Mouse (Mus musculus) frontal cortex, postnatal 25 days (tissue): ENCODE data around the gene Ssmem1.

Experiments
- DNase-seq, 2 experiments: peaks; one replicate each; pipeline ENCODE4 v3.0.0; 2022; ENCODE audit warnings: low spot score in 2 of 2

Gene Ssmem1

DNA sequence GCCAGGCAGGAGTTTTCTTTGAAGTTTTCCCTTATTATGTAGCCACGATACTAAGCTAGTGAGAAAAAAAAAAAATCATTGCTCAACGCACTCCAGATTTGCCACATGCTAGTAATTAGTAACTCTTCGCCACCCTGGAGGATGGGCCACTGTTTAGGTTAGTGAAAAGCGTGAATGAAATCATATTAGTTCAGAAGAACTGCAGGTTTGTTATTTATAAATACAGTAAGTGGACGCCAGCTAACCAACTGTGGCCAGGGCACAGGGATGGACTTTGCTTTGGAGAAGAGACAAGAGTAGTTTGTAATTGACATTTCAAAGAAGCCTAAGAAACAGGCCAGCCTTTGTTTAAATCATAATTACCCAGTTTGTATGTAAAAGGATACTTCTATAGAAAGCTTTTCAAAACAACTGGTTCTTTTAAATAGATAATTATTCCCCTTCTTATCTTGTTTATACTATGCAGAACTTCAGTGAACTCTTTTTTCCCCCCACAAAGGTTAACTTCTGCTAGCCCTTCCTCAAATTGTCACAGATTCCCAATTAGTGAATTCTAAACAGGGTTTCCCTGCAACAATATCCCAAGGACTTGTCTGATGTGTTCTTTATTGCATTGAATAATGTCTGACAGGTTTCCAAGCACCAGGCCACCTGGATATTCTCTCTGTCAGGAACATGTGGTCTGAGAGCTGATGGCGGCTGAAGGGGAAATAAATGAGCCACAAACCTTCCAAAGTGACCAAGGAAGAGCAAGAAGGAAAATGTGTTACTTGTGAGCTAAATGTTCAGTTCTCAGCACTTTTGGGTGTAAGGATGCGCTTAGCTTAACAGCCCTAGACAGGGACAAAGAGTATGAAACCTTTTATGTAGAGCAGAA, 16.0 kb downstream of the Ssmem1 start:
- no peak for DNase-seq

DNA sequence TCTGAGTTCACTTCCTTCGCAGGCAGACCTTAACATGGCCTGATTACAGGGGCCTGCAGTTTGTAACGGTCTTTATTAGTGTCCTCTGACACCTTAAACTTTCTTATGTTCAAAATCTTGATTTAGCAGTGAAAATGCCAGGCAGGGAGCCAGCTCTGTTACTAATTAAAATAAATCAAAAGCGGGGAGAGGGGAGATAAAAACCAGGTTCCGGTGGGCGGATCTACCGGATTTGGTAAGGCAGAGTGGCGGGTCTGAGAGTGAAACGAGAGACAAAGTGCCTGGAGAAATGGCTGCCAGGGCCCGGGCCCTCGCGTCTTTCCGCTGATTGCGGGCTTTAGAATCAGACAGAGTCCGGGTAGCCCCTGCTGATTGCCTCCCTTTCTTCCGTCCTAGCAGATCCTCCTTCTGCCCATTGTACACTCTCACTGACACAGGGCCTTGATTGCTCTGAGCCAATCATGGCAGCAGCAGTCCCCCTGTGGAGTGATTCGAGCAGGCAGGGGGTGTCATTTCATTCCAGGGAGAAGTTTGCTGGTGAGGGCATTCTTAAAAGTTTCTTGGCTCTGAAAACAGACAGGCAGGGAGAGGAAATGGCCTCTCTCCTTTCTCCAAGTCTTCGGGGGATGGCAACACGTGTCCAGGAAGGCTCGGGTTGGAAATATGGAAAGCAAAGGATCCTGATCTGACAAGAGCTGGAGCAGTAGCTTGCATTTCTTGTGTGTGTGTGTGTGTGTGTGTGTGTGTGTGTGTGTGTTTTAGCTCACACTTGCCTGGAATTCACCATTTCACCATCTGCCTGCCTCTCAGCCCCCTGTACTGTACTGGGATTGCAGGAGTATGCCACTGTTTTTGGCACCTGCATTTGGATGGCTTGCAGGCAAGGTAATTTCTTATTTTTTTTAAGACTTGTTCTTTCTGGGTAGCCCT, 17.2 kb downstream of the Ssmem1 start:
- DNase-seq = no peak

DNA sequence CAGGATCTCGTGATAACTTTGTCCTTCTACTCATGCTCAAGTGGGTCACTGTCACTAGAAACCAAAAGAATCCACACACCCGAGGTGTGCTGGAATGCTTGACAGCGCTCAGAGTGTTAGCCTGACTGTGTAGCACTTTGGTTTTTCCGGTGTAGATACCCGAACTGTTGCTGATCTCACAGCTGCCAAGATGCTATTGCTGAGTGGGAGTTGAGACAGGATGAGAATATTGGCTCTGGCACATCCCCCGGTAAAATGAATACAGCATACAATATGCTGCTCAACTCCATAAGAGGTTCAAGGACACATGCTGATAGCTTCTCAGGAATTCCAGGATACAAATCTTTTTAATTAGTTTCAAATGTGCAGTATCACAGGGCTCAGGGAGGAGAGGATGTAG, 19.2 kb downstream of the Ssmem1 start:
- DNase-seq = no peak

DNA sequence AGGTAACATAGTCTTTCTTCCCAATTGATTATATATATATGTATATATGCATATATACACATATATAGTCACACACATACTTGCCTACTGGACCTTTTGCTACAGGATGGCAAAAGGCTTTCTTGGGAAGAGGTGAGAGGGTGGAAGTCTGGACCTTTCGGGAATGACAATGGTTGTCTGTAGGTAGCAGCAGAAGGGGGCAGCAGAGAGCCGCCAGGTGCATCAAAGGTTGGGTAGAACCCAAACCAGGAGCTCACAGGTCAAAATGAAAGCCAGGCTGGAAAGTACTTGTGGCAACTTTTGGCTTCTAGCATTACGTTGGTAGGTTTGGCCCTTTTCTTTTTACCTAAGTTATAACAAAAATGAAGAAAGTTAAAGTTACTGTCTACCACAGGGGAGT, 25.7 kb downstream of the Ssmem1 start:
- DNase-seq = no peak

DNA sequence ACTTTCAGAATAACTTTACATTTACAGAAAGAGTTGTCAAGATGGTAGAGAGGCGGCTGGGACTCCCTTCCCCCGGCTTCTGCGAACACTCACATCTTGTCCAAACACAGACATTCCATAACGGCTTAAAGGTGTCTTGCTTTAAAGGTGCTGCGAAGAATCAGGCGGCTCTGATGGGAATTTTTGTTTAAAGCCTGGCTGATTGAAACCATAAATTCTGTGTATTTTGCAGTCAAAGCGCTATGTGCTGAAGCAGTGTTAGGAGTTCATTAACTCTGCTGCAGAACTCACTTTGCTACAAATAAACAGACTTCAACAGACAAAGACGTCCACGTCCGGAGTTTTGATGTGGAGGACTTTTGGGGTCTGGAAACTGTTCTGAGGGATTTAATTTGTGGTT, 28.6 kb downstream of the Ssmem1 start:
- DNase-seq = no peak

DNA sequence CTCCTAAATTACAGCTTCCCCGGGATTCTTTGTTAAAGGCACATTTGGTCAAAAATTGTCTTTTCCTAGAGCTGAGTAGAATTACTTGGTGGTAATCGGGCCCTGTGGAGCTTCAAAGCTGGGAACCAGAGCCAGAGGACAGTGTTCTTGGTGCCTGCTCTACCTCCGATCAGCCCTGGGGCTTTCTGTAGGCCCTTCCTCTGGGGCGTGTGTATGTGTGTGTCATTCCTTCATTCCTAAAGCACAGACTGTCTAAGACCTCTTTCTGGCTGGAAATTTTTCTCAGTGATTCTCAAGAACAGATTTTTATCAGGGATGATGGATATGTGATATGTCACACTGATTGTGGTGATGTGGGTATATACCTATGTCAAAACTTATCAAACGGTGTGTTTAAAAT, 29.2 kb downstream of the Ssmem1 start:
- no peak for DNase-seq

DNA sequence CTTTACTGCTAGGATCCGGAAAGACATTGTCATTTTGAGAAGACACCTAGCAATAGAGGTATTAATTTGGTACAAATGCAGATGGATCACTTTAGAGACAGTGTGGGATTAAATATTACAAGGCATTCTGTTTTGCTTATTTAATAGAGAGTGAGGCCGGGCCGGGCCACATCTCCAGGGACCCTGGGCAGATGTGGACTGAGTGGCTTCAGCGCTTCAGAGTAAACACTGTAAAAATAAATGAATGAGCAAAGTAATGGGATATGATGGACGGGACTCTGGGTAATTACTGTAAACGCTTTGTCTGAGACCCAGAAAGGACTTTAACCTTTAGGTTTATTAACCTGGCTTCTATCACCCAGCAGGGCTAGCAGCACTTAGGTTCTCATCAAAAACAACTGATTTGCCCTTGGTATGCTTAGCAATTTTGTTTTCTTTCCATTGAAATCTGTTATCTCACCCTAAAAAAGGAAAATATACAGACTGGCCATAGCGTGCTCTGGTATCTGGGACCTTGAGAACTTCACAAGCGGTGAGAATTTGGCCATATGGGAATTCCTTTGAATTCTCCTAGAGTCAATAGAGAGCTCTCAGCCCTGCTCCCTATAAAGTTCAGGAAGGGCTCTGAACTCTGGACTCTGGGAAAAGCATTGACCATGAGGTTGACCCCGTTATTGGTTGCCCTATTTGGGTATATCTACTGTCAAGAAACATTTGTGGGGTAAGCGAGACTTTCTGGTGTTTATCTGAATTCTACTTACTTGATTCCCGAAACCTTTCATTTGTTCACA, 31.6 kb downstream of the Ssmem1 start, which contains the start of gene Cpa2:
TSS of gene Cpa2 (plus strand) at position 574 of the 791 bp plus-strand sequence.
- no peak for DNase-seq

DNA sequence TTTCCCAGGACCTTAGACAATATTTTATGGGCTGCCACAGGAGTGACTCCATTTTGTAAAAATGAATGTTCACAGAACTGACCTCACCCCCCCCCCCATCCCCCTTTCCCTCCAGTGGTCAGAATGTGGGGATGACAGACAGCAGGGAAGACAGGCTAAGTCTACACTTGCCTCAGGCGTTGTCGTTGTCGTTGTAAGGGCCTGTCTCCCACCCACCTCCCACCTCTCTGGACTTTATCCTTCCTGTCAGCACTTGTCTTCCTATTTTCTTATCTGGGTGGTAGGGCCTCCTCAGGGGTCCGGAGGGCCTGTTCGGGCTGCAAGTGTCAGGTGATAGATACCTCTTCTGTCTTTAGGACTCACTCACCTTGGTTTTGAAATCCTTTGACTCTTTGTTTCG, 32.6 kb downstream of the Ssmem1 start:
- no peak for DNase-seq

DNA sequence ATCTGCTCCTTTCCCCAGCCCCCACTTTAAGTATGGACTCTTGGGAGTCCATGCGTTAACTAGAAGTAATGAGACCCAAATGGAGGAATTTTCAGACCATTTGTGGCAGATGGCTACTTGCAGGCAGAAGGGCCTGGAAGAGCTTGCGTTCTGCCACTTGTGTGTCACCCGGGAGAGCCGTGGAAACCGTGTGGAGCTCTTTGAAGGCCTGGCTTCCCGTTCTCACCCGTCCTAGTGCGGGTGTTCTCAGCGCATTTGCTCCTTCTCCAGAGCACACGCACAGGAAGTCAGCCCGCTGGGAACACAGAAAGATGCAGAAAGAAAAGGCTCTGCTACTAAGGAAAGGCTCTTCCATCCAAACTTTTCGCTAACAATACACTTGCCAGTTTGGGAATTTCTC, 33.4 kb downstream of the Ssmem1 start:
- DNase-seq = no peak

DNA sequence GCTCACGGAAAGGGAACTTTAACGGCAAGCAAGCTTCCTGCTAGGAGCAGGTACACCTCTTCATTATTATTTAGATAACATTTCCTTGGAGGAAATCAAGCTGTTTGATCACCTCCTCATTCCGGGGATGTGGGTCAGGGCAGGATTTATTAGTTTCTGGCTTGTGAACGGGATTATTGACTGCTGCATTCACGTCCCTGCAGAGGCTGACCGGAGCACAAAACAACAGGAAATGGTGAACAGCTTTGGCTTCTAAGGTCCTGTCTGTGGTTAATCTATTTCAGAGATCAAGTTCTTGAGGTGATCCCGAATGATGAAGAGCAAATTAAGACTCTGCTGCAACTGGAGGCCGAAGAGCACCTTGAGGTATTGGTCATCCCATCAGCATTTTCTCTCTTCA, 34.2 kb downstream of the Ssmem1 start:
- no peak for DNase-seq

DNA sequence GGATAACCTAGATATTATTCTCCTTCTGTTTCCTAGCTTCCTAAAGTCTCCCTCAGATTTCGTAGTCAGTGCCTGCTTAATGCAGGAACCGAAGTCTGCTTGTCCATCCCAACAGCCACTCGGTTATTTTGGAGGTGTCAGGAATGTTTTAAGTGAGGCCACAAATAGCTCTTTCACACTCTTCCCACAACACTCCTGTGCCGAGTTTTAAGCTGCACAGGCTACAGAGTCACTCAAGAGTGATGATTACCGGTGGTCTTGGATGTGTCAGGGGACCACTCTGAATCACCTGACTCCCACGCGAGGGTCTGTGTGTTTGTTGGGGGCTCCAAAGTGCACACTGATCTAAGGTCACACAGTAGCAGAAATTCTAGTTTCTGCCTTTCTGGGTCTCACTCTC, 36.0 kb downstream of the Ssmem1 start:
- no peak for DNase-seq

DNA sequence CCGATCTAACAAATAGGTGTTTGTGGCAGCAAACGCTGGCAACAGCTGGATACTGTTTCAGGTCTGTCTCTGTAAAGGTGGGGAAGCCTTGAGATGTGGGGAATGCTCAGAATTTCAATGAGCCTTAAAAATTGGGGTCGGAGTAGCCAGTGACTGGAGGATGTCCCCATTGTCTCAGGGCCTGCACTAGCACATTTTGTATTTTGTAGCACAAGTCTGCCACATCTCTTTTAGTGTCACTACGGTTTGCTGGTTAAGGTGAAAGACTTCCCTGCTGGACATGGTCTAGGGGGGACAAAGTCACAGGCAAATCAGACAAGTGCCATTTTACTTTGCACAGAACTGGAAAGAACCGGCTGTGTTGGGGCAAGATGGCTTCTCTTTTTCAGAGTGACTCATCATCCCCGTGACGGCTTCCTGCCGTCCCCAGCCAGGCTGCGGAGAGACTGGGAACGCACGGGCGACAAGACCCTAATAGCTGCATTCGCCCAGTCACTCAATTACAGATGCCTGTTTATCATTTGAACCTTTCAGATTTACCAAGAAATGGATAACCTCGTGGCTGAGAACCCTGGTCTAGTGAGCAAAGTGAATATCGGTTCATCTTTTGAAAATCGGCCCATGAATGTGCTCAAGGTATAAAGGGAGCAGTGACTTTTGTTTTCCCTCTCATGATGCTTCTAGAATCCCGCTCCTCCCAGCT, 37.1 kb downstream of the Ssmem1 start:
- DNase-seq = no peak

DNA sequence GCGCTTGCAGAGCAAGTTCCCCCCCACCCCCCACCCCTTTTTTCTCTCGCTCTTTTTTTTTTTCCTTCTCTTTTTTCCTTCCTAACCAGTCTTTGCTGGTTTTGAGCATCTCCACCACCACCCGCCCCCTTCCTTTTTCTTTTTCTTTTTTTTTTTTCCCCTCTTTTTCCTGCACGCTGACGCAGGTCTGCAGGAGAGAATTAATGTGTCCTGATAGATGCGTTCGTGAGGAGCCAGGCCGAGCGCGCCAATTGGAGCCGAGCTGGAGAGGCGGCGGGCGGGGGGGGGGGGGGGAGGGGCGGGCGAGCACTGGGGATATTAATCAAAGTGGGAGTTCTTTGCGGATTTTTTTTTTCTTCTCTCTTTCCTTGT, 37.6 kb downstream of the Ssmem1 start:
- DNase-seq = no peak

DNA sequence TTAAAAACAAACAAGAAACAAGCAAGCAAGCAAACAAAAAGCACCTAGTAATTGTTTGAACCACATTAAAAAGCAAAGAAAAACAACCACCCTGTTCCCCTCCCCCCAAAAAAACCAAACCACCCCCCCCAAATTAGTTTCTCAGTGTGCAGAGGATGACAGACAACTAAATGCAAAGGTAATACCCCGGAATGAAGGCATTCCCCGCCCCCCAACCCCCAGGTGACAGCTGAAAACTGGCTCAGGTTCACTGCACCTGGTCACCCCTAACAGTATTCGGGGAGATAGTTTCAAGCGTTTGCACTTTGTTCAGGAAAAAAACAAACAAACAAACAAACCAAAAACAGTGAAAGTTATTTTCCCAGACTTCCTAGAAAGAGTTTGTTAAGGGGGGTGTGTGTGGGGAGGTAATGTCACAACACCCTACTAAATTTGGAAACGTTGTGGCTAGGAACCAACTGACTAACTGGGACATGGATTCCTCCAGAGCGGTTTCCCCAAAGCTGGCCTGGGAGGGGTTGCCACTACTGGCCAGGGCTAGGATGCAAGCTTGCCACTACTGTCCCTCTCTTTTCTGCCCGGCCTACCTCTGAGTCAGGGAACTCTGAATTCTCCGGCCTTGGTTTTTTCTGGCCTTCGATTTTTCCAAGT, 38.1 kb downstream of the Ssmem1 start:
- no peak for DNase-seq

DNA sequence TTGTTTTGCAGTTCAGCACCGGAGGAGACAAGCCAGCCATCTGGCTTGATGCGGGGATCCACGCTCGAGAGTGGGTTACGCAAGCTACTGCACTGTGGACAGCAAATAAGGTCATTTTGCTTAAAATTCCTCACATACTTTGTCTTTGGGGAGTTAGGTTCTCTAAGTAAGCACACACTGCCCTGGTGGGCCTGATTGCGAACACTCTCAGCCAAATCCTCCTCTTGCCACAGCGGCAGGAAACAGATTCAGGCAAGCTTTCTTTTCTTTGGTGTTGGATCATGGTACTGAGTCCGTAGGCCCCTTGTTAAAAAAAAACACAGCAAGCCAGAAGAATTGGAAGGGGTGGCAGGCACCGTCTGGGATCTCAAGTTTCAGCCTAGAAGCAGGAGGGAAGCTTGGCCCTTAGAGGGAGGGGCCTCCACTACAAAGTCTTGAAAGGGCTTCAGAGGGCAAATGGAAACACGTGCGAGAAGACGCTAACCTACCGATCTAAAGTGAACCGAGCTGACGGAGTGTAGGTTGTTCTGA, 39.6 kb downstream of the Ssmem1 start:
- DNase-seq = no peak

DNA sequence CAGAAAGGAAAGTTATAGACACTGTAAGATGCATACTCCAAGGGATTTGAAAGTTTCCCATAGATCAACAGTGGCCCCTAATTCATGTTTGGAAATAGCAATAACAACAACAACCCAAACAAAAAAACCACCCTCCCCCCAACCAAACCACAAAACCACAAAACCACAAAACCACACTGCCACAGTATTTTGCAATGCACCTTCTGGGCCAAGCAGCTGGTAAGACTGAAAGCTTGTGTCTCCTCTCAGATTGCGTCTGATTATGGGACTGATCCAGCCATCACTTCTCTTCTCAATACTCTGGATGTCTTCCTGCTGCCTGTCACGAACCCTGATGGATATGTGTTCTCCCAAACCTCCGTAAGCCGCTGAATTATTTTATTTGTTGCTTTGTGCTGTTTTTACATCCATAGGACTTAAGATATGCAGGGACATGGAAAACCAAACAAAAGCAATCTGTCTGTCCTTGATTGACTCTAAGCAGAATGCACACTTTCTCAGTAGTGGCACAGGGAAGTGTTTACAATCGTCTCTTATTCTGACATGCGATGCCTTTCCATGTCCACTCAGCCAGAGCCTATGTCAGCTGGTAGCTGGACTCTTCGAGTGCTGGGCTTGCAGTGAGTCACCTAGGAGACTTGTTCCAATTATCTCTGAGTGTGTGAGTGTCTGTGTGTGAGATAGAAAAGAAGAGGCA, 41.0 kb downstream of the Ssmem1 start:
- no peak for DNase-seq

DNA sequence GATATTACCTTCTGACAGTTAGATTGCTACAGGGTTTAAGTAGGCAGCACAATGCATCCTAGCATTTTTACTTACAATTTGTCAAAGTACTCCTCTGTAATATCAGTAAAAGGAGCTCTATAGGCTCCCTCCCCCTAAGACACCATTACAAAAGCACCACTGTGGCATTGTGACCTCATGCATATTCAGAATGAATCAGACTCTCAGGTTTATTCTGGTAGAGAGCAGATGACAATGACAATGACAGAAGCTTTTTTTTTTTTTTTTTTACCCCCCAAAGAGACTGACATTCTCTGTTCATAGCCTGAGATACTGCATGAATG, 41.5 kb downstream of the Ssmem1 start:
- no peak for DNase-seq

DNA sequence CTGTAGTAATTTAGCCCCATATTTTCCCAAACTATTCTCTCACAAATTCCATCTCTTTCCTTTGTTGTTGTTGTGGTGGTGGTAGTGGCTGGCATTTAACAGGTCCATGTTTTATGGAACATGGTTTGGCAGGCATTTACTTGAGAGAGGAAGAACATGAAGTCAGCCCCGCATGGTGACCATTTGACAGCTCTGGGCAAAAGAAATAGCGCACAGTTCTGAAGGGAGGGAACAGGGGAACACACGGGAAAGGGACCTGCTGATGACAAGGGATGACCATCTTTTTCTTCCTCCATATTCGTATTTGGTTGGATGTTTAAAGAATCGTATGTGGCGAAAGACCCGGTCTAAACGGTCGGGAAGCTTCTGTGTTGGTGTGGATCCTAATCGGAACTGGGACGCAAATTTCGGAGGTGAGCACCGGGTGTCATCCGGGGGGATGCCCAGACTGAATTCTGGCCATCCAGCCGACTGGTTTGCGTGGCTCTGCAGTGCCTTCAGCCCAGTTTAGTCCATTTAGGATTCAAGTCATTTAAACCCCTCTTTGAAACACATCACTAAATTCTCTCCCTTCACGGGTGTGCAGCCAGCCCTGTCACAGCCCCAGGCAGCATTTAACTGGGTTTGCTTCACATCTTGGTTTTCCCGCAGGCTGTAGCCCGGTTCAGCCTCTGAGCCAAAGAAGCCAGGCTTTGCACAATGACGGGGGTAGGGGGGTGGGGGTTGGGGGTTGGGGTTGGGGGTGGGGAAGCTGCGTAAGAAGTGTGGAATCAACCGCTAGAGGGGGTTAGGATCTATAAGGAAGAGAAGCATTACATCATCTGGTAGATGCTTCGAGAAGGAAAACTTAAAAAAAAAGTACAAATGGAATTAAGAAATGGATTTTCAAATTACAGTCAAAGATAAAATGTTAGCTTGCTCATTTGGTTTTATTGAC, 42.3 kb downstream of the Ssmem1 start:
- no peak for DNase-seq

DNA sequence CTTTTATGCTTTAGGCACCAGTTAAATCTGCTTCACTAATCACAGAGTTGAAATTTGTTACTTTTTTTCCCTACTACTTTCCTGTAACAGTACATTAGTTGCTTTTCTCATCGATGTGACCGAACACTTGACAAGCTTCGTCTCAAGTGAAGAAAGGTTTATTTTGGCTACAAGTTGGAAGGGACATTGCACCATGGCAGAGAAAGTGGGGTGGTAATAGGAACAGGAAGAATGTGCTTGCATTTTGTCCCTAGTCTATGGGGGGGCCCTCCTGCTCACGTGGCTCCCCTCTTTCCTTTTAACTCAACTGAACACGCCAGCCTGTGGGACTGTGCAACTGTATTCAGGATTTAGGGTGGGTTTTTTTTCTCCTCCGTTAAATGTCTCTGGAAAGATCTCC, 43.0 kb downstream of the Ssmem1 start:
- no peak for DNase-seq
